Comparison of ENCODE assay signal across 8 mouse cellular contexts in the genomic region with DNA sequence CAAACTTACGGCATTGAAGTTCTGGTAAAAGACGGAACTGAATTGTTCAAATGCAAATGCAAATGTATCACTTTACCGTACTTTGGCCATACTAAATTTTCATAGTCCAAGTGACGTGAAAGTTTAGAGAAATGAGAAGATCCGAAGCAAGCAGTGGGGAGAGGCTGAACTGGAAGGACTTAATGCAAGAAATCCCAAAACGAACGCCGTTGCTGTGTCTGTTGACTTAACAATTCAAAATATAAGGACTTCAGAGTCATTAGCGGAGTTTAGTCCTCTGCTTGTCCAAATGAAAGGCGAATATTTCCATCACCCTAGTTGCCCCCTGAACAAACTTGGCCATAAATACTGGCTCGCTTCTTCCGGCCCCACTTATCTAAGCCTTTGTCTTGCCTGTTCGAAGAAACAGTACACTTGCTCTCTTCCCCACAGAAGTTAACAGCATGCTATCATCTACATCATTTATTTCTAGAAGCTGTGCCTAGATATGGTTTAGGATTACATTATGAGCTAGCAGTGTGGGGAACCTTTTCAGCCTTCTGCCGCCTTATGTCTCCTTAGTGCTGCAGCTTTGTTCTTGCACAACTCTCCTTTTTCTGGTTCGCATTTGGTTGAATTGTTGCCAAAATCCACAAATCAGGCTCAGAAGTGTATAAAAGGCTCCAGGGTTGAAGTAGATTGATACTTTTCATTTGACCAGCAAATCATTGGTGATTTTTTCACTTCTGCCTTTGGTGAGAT. TPM values are rescaled to one million over a fixed set of nuclear protein-coding genes. Genes with fewer than 3 reads are reported as not detected.
DNase-seq lines count a peak whose midpoint lies in the region; ATAC-seq and TF ChIP-seq lines count a peak whose summit lies in the region.

No protein-coding gene starts in this region.

- peak overlapping the region; percentile 90 for H3K27ac ChIP-seq in left cerebral cortex, adult 2 months
- H3K27ac ChIP-seq in heart, embryonic 11.5 days (ENCODE audit: low read depth, low read length), result peak overlapping the region; percentile 97
- peak overlapping the region; percentile 98 for H3K27ac ChIP-seq in limb, embryonic 12.5 days

- 15% methylated on average over 15 of the region's 15 CpGs for WGBS in heart, embryonic 11.5 days (ENCODE audit: insufficient replicate concordance)
- 14% methylated on average over 15 of the region's 15 CpGs for WGBS in limb, embryonic 12.5 days

- no peak overlapping the region for H3ac ChIP-seq in myocyte (ENCODE audit: control insufficient read depth, insufficient read length)

- H3K4me2 ChIP-seq in heart, embryonic 11.5 days, result peak overlapping the region; percentile 70
- peak overlapping the region; percentile 71 for H3K4me2 ChIP-seq in limb, embryonic 12.5 days
- H3K4me2 ChIP-seq in myocyte (ENCODE audit: low read depth), result peak overlapping the region; percentile 83

- no peaks in the 10 kb centered on the region for H3K36me3 ChIP-seq in heart, embryonic 11.5 days (ENCODE audit: control insufficient read depth, insufficient read depth, low read length)
- H3K36me3 ChIP-seq in limb, embryonic 12.5 days, result no peaks in the 10 kb centered on the region
- H3K36me3 ChIP-seq in myocyte (ENCODE audit: control insufficient read depth, insufficient read depth), result no peaks in the 10 kb centered on the region

- DNase-seq in left cerebral cortex, adult 2 months (ENCODE audit: extremely low spot score in 1 of 2, low spot score in 2 of 2), result no peak
- DNase-seq in left cerebral cortex, postnatal 10 days (ENCODE audit: extremely low spot score in 1 of 2, low spot score in 2 of 2), result no peak
- peak; percentile 42 for DNase-seq in c-Kit-negative CD71-positive TER-119-positive erythroid progenitor cells, embryonic 14.5 days (ENCODE audit: low read depth, low spot score)
- DNase-seq in urinary bladder, adult 2 months (ENCODE audit: low spot score), result no peak
- no peak for DNase-seq in left cerebral cortex, adult 9 months (ENCODE audit: low spot score in 2 of 2)

- H3K27me3 ChIP-seq in heart, embryonic 11.5 days (ENCODE audit: control insufficient read depth, insufficient read depth, low read length), result no peaks in the 10 kb centered on the region
- no peaks in the 10 kb centered on the region for H3K27me3 ChIP-seq in limb, embryonic 12.5 days
- H3K27me3 ChIP-seq in myocyte (ENCODE audit: control insufficient read depth, insufficient read depth, insufficient read length), result no peaks in the 10 kb centered on the region

- H3K4me1 ChIP-seq in heart, embryonic 11.5 days (ENCODE audit: control insufficient read depth, insufficient read depth, low read length), result 0 out of 2 replicates have a peak, but pooled peaks cover 8% of the 10 kb centered on the region
- H3K4me1 ChIP-seq in limb, embryonic 12.5 days (replicated peaks), result peaks cover 15% of the 10 kb centered on the region

- ATAC-seq in heart, embryonic 11.5 days (replicated peaks; ENCODE audit: insufficient number of reproducible peaks, low FRiP score, low TSS enrichment), result no peak
- ATAC-seq in limb, embryonic 12.5 days (ENCODE audit: insufficient number of reproducible peaks, insufficient read depth, low FRiP score, low TSS enrichment, low read depth), result no peak

- intact Hi-C loops in left cerebral cortex, adult 2 months (cut with DNase I), result loop anchor here (1.0 to 10.0 kb wide), 4 partner anchors 13 to 1860 kb away; partner anchors contain the start of gene Hist1h4c
- intact Hi-C loops in left cerebral cortex, postnatal 10 days (cut with DNase I), result no loop called here

- no peak for TF ChIP-seq POLR2A in myocyte (IDR thresholded peaks at IDR 0.05; ENCODE audit: insufficient read length, low read depth)

- H3K9me3 ChIP-seq in heart, embryonic 11.5 days (replicated peaks; ENCODE audit: control insufficient read depth, low read length), result no peaks in the 10 kb centered on the region
- H3K9me3 ChIP-seq in limb, embryonic 12.5 days, result no peaks in the 10 kb centered on the region

- peak overlapping the region; percentile 57 for H3K4me3 ChIP-seq in left cerebral cortex, adult 2 months
- peak overlapping the region; percentile 49 for H3K4me3 ChIP-seq in heart, embryonic 11.5 days (ENCODE audit: low read depth, low read length)
- peak overlapping the region; percentile 45 for H3K4me3 ChIP-seq in limb, embryonic 12.5 days (replicated peaks)
- peak overlapping the region; percentile 43 for H3K4me3 ChIP-seq in myocyte

- peaks cover 23% of the 10 kb centered on the region for H3K79me2 ChIP-seq in myocyte (ENCODE audit: control insufficient read depth, insufficient read depth)

- peak overlapping the region; percentile 68 for H3K9ac ChIP-seq in heart, embryonic 11.5 days (ENCODE audit: low read depth, low read length)
- H3K9ac ChIP-seq in limb, embryonic 12.5 days (replicated peaks), result peak overlapping the region; percentile 70

- TF ChIP-seq CTCF in left cerebral cortex, adult 2 months (IDR thresholded peaks at IDR 0.05), result no peak

TF ChIP-seq in myocyte, 11 proteins besides CTCF, POLR2A, EP300 and RAD21:
- TF ChIP-seq MAX (IDR thresholded peaks at IDR 0.05; ENCODE audit: low read depth) (no peak), TCF3 (IDR thresholded peaks at IDR 0.05; ENCODE audit: insufficient read length, low read depth) (no peak), E2F4 (IDR thresholded peaks at IDR 0.05; ENCODE audit: insufficient read depth) (no peak), MYOD1 (IDR thresholded peaks at IDR 0.05; ENCODE audit: control insufficient read depth in 1 of 3, insufficient read length in 2 of 3, low read depth in 2 of 3) (no peak), USF1 (IDR thresholded peaks at IDR 0.05; ENCODE audit: low read depth) (no peak), CEBPB (IDR thresholded peaks at IDR 0.05; ENCODE audit: insufficient read depth, poor library complexity, severe bottlenecking) (peak; percentile 71; the same call in 1 of the 2 replicates), REST (IDR thresholded peaks at IDR 0.05; ENCODE audit: insufficient read depth, insufficient read length) (no peak), MYOG (IDR thresholded peaks at IDR 0.05; ENCODE audit: control insufficient read depth in 1 of 3, insufficient read depth in 1 of 3, insufficient read length in 2 of 3, low read depth in 2 of 3) (no peak), TCF12 (IDR thresholded peaks at IDR 0.05; ENCODE audit: insufficient read depth, poor library complexity, severe bottlenecking) (no peak), SRF (IDR thresholded peaks at IDR 0.05; ENCODE audit: control insufficient read depth, insufficient read length, low read depth) (no peak), POLR2AphosphoS2 (IDR thresholded peaks at IDR 0.05; ENCODE audit: insufficient read length, low read depth) (peak; percentile 17)
TF ChIP-seq in myocyte: peak in this region for 2.

RNA-seq across cellular contexts. Expression of gene Hist1h2bc, which starts 1.3 kb away (rescaled TPM):
- 10 to 100 TPM; 27.0 to 29.1 TPM for total RNA-seq in left cerebral cortex, adult 2 months (2021)
- total RNA-seq in left cerebral cortex, postnatal 10 days (2021), result 10 to 100 TPM; 17.4 to 21.2 TPM
- polyA plus RNA-seq in heart, embryonic 11.5 days (2014; fragmentation: Nextera tagmentation; extraction: Ambion mirVana), result 31.3 and 31.9 TPM in 2 replicates
- 29.3 and 33.7 TPM in 2 replicates for polyA plus RNA-seq in limb, embryonic 12.5 days (2016; fragmentation: Nextera tagmentation; extraction: Ambion mirVana)
- polyA plus RNA-seq in myocyte (2012; fragmentation: generic; extraction: Trizol), result 113 TPM
- 193 and 203 TPM in 2 replicates for polyA plus RNA-seq in urinary bladder, adult 2 months (2012; rRNA removed)

RNA-seq across cellular contexts. Expression of gene Hist1h2ac, which starts 1.5 kb away (rescaled TPM):
- 1 to 10 TPM; 2.1 to 2.7 TPM for total RNA-seq in left cerebral cortex, adult 2 months (2021)
- 1 to 10 TPM; 2.4 to 2.9 TPM for total RNA-seq in left cerebral cortex, postnatal 10 days (2021)
- polyA plus RNA-seq in heart, embryonic 11.5 days (2014; fragmentation: Nextera tagmentation; extraction: Ambion mirVana), result 0.52 and 0.62 TPM in 2 replicates
- polyA plus RNA-seq in limb, embryonic 12.5 days (2016; fragmentation: Nextera tagmentation; extraction: Ambion mirVana), result 1.1 and 1.3 TPM in 2 replicates
- polyA plus RNA-seq in myocyte (2012; fragmentation: generic; extraction: Trizol), result 1.3 TPM
- 0.45 and 0.86 TPM in 2 replicates for polyA plus RNA-seq in urinary bladder, adult 2 months (2012; rRNA removed)

RNA-seq across cellular contexts. Expression of gene Hist1h1t, which starts 10.3 kb away (rescaled TPM):
- not detected for total RNA-seq in left cerebral cortex, adult 2 months (2021)
- not detected for total RNA-seq in left cerebral cortex, postnatal 10 days (2021)
- not detected in 2 replicates for polyA plus RNA-seq in heart, embryonic 11.5 days (2014; fragmentation: Nextera tagmentation; extraction: Ambion mirVana)
- not detected in 2 replicates for polyA plus RNA-seq in limb, embryonic 12.5 days (2016; fragmentation: Nextera tagmentation; extraction: Ambion mirVana)
- polyA plus RNA-seq in myocyte (2012; fragmentation: generic; extraction: Trizol), result 0.05 TPM
- polyA plus RNA-seq in urinary bladder, adult 2 months (2012; rRNA removed), result not detected in 2 replicates

RNA-seq across cellular contexts. Expression of gene Hist1h4c, which starts 13.0 kb away (rescaled TPM):
- total RNA-seq in left cerebral cortex, adult 2 months (2021), result 100 to 1,000 TPM; 103 TPM
- 100 to 1,000 TPM in 1 of 2 experiments, 10 to 100 TPM in 1; 94.0 to 104 TPM for total RNA-seq in left cerebral cortex, postnatal 10 days (2021)
- 0.69 and 2.7 TPM in 2 replicates for polyA plus RNA-seq in heart, embryonic 11.5 days (2014; fragmentation: Nextera tagmentation; extraction: Ambion mirVana)
- 13.4 and 18.4 TPM in 2 replicates for polyA plus RNA-seq in limb, embryonic 12.5 days (2016; fragmentation: Nextera tagmentation; extraction: Ambion mirVana)
- 0.56 TPM for polyA plus RNA-seq in myocyte (2012; fragmentation: generic; extraction: Trizol)
- polyA plus RNA-seq in urinary bladder, adult 2 months (2012; rRNA removed), result 0.47 and 1.7 TPM in 2 replicates

RNA-seq across cellular contexts. Expression of gene Hfe, which starts 25.4 kb away (rescaled TPM):
- 1 to 10 TPM; 2.4 to 3.1 TPM for total RNA-seq in left cerebral cortex, adult 2 months (2021)
- total RNA-seq in left cerebral cortex, postnatal 10 days (2021), result 1 to 10 TPM; 2.0 to 2.5 TPM
- 8.2 and 9.9 TPM in 2 replicates for polyA plus RNA-seq in heart, embryonic 11.5 days (2014; fragmentation: Nextera tagmentation; extraction: Ambion mirVana)
- polyA plus RNA-seq in limb, embryonic 12.5 days (2016; fragmentation: Nextera tagmentation; extraction: Ambion mirVana), result 3.8 and 4.2 TPM in 2 replicates
- 5.1 TPM for polyA plus RNA-seq in myocyte (2012; fragmentation: generic; extraction: Trizol)
- 13.8 and 14.8 TPM in 2 replicates for polyA plus RNA-seq in urinary bladder, adult 2 months (2012; rRNA removed)
